Mouse (Mus musculus): ENCODE results near the gene Armh3.

DNA sequence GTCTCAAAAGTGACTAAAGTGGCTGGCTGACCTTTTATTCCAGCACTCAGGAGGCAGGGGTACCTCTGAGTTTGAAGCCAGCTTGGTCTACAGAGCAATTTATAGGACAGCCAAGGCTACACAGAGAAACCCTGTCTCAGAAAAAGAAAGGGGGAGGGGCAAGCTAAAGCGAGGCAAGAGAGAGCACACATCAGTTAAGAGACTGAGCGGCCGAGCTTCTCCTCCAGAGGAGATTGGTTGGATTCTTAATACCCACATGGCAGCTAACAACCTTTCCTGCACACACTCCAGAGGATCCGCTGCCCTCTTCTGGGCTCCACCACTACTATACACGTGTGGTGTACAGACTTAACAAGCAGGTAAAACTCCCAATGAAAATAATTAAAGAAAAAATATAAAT is 85.3 kb downstream of the Armh3 start:
- 0 out of 4 replicates have a peak, but pooled peaks of 1 of the 2 experiments have one; percentile 18 for TF ChIP-seq CTCF (conservative IDR thresholded peaks at IDR 0.05 in 1 of 2, IDR thresholded peaks at IDR 0.05 in 1 of 2; ENCODE audit: low read depth in 2 of 2, low read length in 2 of 2)
- TF ChIP-seq CHD1 (IDR thresholded peaks at IDR 0.05; ENCODE audit: low read depth, low read length), result no peak

Data from CH12.LX (cell line).